Mouse (Mus musculus): Measurements from ENCODE around the gene Gjb5.

Gene Gjb5

GRCm38 (mm10) chr4:127345000-127345399 lies 13.0 kb downstream of the Gjb5 start:
- no peak for DNase-seq

- no peak for DNase-seq
These were observed 16.6 kb downstream of the Gjb5 start for GRCm38 (mm10) chr4:127341372-127341771.

GRCm38 (mm10) chr4:127337668-127338067 lies 20.3 kb downstream of the Gjb5 start:
- no peak for DNase-seq

- no peak for DNase-seq
These were observed 23.0 kb downstream of the Gjb5 start for GRCm38 (mm10) chr4:127334870-127335504.

GRCm38 (mm10) chr4:127331171-127331570 lies 26.8 kb downstream of the Gjb5 start:
- DNase-seq, result no peak

- DNase-seq, result no peak
These were observed 27.5 kb downstream of the Gjb5 start, which contains the start of gene Gjb3 for GRCm38 (mm10) chr4:127330181-127331100. Gjb3 (minus strand) TSS chr4:127330844.

- DNase-seq, result no peak
These were observed 28.2 kb downstream of the Gjb5 start for GRCm38 (mm10) chr4:127329751-127330150.

- no peak for DNase-seq
These were observed 28.9 kb downstream of the Gjb5 start for GRCm38 (mm10) chr4:127329046-127329445.

GRCm38 (mm10) chr4:127328378-127328777 lies 29.6 kb downstream of the Gjb5 start:
- no peak for DNase-seq

GRCm38 (mm10) chr4:127327749-127328148 lies 30.2 kb downstream of the Gjb5 start:
- DNase-seq, result no peak

- no peak for DNase-seq
These were observed 30.7 kb downstream of the Gjb5 start for GRCm38 (mm10) chr4:127327258-127327657.

- no peak for DNase-seq
These were observed 32.7 kb downstream of the Gjb5 start for GRCm38 (mm10) chr4:127325276-127325675.

GRCm38 (mm10) chr4:127324759-127325158 lies 33.2 kb downstream of the Gjb5 start:
- peak; percentile 88 for DNase-seq

- DNase-seq, result peak; percentile 19
These were observed 33.7 kb downstream of the Gjb5 start for GRCm38 (mm10) chr4:127324296-127324695.

GRCm38 (mm10) chr4:127323651-127324050 lies 34.3 kb downstream of the Gjb5 start:
- no peak for DNase-seq

- peak; percentile 82 for DNase-seq
These were observed 38.4 kb downstream of the Gjb5 start for GRCm38 (mm10) chr4:127319613-127320012.

- DNase-seq, result no peak
These were observed 40.8 kb downstream of the Gjb5 start for GRCm38 (mm10) chr4:127317143-127317542.

- DNase-seq, result no peak
These were observed 42.2 kb downstream of the Gjb5 start for GRCm38 (mm10) chr4:127315753-127316152.

GRCm38 (mm10) chr4:127314585-127314984 lies 43.4 kb downstream of the Gjb5 start:
- no peak for DNase-seq

- peak; percentile 88 for DNase-seq
These were observed 44.1 kb downstream of the Gjb5 start, which contains the start of gene Gja4 for GRCm38 (mm10) chr4:127313861-127314260. Gja4 (minus strand) TSS chr4:127314039.

GRCm38 (mm10) chr4:127312349-127312748 lies 45.6 kb downstream of the Gjb5 start:
- no peak for DNase-seq

GRCm38 (mm10) chr4:127311561-127311960 lies 46.4 kb downstream of the Gjb5 start:
- no peak for DNase-seq

- DNase-seq, result no peak
These were observed 51.1 kb downstream of the Gjb5 start for GRCm38 (mm10) chr4:127306915-127307314.

Measured in kidney, postnatal 10 days (tissue).